Mouse (Mus musculus) stomach, embryonic 15.5 days (tissue): ENCODE data around the gene Bicc1. TPM values are rescaled to one million over a fixed set of nuclear protein-coding genes. Genes with fewer than 3 reads are reported as not detected.

Source experiments
- ATAC-seq: fragments of 200-750 bp; cut with Nextera tagmentation; 2 replicates; pipeline ENCODE4 v1.8.0; 2017; ENCODE audit warnings: low read depth, moderate number of reproducible peaks, moderate TSS enrichment; ENCODE audit not compliant: insufficient read depth, low FRiP score
- H3K27ac ChIP-seq: fragments of 300-500 bp; sonication (generic); 2 replicates; pipeline ENCODE4 v1.5.1; 2015; ENCODE audit warnings: mild to moderate bottlenecking, inconsistent platforms
- H3K27me3 ChIP-seq: fragments of 300-500 bp; sonication (generic); replicated peaks from 2 replicates; pipeline ENCODE4 v1.6.1; 2015; ENCODE audit warnings: inconsistent platforms
- H3K36me3 ChIP-seq: fragments of 300-500 bp; sonication (generic); 2 replicates; pipeline ENCODE4 v1.6.1; 2015; ENCODE audit warnings: inconsistent platforms
- H3K4me1 ChIP-seq: fragments of 300-500 bp; sonication (generic); 2 replicates; pipeline ENCODE4 v1.6.1; 2015; ENCODE audit warnings: inconsistent platforms
- H3K4me2 ChIP-seq: fragments of 300-500 bp; sonication (generic); 2 replicates; pipeline ENCODE4 v1.6.1; 2015; ENCODE audit warnings: mild to moderate bottlenecking, inconsistent platforms
- H3K4me3 ChIP-seq: fragments of 300-500 bp; sonication (generic); replicated peaks from 2 replicates; pipeline ENCODE4 v1.5.1; 2015; ENCODE audit warnings: inconsistent platforms
- H3K9ac ChIP-seq: fragments of 300-500 bp; sonication (generic); 2 replicates; pipeline ENCODE4 v1.6.1; 2015; ENCODE audit warnings: inconsistent platforms
- H3K9me3 ChIP-seq: fragments of 300-500 bp; sonication (generic); 2 replicates; pipeline ENCODE4 v1.6.1; 2016; ENCODE audit warnings: inconsistent platforms
- WGBS: fragments of 180-500 bp; shearing (Covaris S2); methylation state at CpG from one replicate; pipeline ENCODE4 v1.1.7; 2015; 5-methylcytosine and 5-hydroxymethylcytosine counted together
- polyA plus RNA-seq: library from polyadenylated mRNA; unstranded; fragments of >200 nt; fragmentation: Nextera tagmentation; extraction: Ambion mirVana; gene quantifications from 2 replicates; pipeline ENCODE4 v1.2.1, GENCODE M21; 2015

The Bicc1 gene
- polyA plus RNA-seq, 1 experiment from 2014 or later, result 23.1 TPM

- Histone ChIP-seq H3K27ac (no peak overlapping the region), H3K36me3 (no peaks in the 10 kb centered on the region), H3K4me3 (no peak overlapping the region), H3K9ac (no peak overlapping the region), H3K4me2 (no peak overlapping the region), H3K27me3 (no peaks in the 10 kb centered on the region), H3K9me3 (no peaks in the 10 kb centered on the region), H3K4me1 (no peaks in the 10 kb centered on the region)
- WGBS, result 82% methylated on average over 8 of the region's 8 CpGs
- ATAC-seq, result no peak
Observed at GRCm38 (mm10) chr10:70877631-70878030, 281.9 kb downstream of the Bicc1 start.

- Histone ChIP-seq H3K4me3 (no peak overlapping the region), H3K9ac (no peak overlapping the region), H3K27ac (no peak overlapping the region), H3K4me2 (no peak overlapping the region), H3K9me3 (no peaks in the 10 kb centered on the region), H3K36me3 (no peaks in the 10 kb centered on the region), H3K27me3 (no peaks in the 10 kb centered on the region), H3K4me1 (no peaks in the 10 kb centered on the region)
- 83% methylated on average over 9 of the region's 9 CpGs for WGBS
- ATAC-seq, result no peak
Observed at GRCm38 (mm10) chr10:70876522-70876921, 283.0 kb downstream of the Bicc1 start.

DNA sequence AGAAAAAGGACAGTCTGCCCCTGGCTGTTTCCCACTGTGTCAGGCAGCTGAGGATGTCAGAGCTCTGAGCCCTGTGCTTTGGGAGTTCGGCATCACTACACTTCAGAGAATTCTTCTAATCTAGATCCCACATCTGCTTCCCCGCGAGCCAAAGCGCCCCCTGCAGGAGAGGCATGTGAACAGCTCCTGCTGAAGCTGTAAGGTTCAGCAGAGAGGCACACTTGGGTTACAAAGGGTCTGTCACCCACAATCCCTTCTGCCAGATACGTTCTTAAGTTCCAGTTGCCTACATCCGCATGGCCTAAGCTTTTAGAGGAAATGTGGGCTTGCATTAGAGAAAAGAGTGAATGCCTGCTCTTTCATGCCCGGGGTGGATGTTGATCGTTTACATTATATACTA, 283.4 kb downstream of the Bicc1 start:
- no peak for ATAC-seq
- H3K9ac ChIP-seq, result no peak overlapping the region
- 72% methylated on average over 8 of the region's 8 CpGs for WGBS
- no peaks in the 10 kb centered on the region for H3K4me1 ChIP-seq
- H3K4me3 ChIP-seq, result no peak overlapping the region
- H3K27me3 ChIP-seq, result no peaks in the 10 kb centered on the region
- no peak overlapping the region for H3K4me2 ChIP-seq
- no peaks in the 10 kb centered on the region for H3K9me3 ChIP-seq
- H3K36me3 ChIP-seq, result no peaks in the 10 kb centered on the region
- no peak overlapping the region for H3K27ac ChIP-seq

- 48% methylated on average over 12 of the region's 12 CpGs for WGBS
- H3K9me3 ChIP-seq, result no peaks in the 10 kb centered on the region
- no peaks in the 10 kb centered on the region for H3K36me3 ChIP-seq
- no peak for ATAC-seq
- H3K4me2 ChIP-seq, result no peak overlapping the region
- H3K4me1 ChIP-seq, result no peaks in the 10 kb centered on the region
- no peak overlapping the region for H3K9ac ChIP-seq
- no peaks in the 10 kb centered on the region for H3K27me3 ChIP-seq
- H3K4me3 ChIP-seq, result no peak overlapping the region
- H3K27ac ChIP-seq, result no peak overlapping the region
Observed at GRCm38 (mm10) chr10:70874994-70875538, 284.4 kb downstream of the Bicc1 start.

Other genes with a start within 250 kb of the Bicc1 start
- gene Tfam, start 78.6 kb upstream of the Bicc1 start, polyA plus RNA-seq, result 74.2 and 82.5 TPM in 2 replicates
- gene Ube2d1, start 125.6 kb upstream of the Bicc1 start, polyA plus RNA-seq, result 51.6 and 54.3 TPM in 2 replicates
- 103 and 104 TPM in 2 replicates for gene Cisd1, start 185.3 kb upstream of the Bicc1 start, polyA plus RNA-seq
- gene Ipmk, start 188.1 kb upstream of the Bicc1 start, polyA plus RNA-seq, result 13.5 and 14.6 TPM in 2 replicates